Mouse (Mus musculus): ENCODE measurements around the gene Spsb2. TPM values are rescaled to one million over a fixed set of nuclear protein-coding genes. Genes with fewer than 3 reads are reported as not detected.

Gene Spsb2
- polyA plus RNA-seq, 1 experiment, result 0.81 TPM

GRCm38 (mm10) chr6:124770511-124770910 lies 38.0 kb upstream of the Spsb2 start:
- H3K4me3 ChIP-seq (replicated peaks), result no peak overlapping the region
- H3K36me3 ChIP-seq (ENCODE audit: control insufficient read depth), result no peaks in the 10 kb centered on the region
- H3K4me1 ChIP-seq (ENCODE audit: control insufficient read depth), result peaks cover 13% of the 10 kb centered on the region
- peaks cover 3% of the 10 kb centered on the region; the same call in 1 of the 2 replicates for H3K9me3 ChIP-seq (ENCODE audit: control insufficient read depth, low read length)
- no peak for TF ChIP-seq GATA1 (IDR thresholded peaks at IDR 0.05; ENCODE audit: low read length)
- no peak for TF ChIP-seq TAL1 (IDR thresholded peaks at IDR 0.05; ENCODE audit: low read length)
- H3K27me3 ChIP-seq (ENCODE audit: control insufficient read depth), result peaks cover 68% of the 10 kb centered on the region

- H3K27me3 ChIP-seq (ENCODE audit: control insufficient read depth), result peaks cover 40% of the 10 kb centered on the region
- TF ChIP-seq GATA1 (IDR thresholded peaks at IDR 0.05; ENCODE audit: low read length) (no peak), TAL1 (IDR thresholded peaks at IDR 0.05; ENCODE audit: low read length) (no peak)
- peaks cover 2% of the 10 kb centered on the region for H3K4me1 ChIP-seq (ENCODE audit: control insufficient read depth)
- H3K9me3 ChIP-seq (ENCODE audit: control insufficient read depth, low read length), result no peaks in the 10 kb centered on the region
- no peaks in the 10 kb centered on the region for H3K36me3 ChIP-seq (ENCODE audit: control insufficient read depth)
- H3K4me3 ChIP-seq (replicated peaks), result no peak within 1 kb of the TSS
These were observed 29.1 kb upstream of the Spsb2 start, which contains the start of gene Lrrc23 for GRCm38 (mm10) chr6:124779222-124779983. Lrrc23 (minus strand) TSS chr6:124779727.

GRCm38 (mm10) chr6:124779984-124780416 lies 28.5 kb upstream of the Spsb2 start:
- no peaks in the 10 kb centered on the region for H3K9me3 ChIP-seq (ENCODE audit: control insufficient read depth, low read length)
- H3K36me3 ChIP-seq (ENCODE audit: control insufficient read depth), result no peaks in the 10 kb centered on the region
- H3K27me3 ChIP-seq (ENCODE audit: control insufficient read depth), result peaks cover 40% of the 10 kb centered on the region
- H3K4me1 ChIP-seq (ENCODE audit: control insufficient read depth), result peaks cover 2% of the 10 kb centered on the region
- no peak overlapping the region for H3K4me3 ChIP-seq (replicated peaks)
- no peak for TF ChIP-seq GATA1 (IDR thresholded peaks at IDR 0.05; ENCODE audit: low read length)
- TF ChIP-seq TAL1 (IDR thresholded peaks at IDR 0.05; ENCODE audit: low read length), result no peak

- TF ChIP-seq TAL1 (IDR thresholded peaks at IDR 0.05; ENCODE audit: low read length), result no peak
- TF ChIP-seq GATA1 (IDR thresholded peaks at IDR 0.05; ENCODE audit: low read length), result no peak
- peaks cover 40% of the 10 kb centered on the region for H3K27me3 ChIP-seq (ENCODE audit: control insufficient read depth)
- peaks cover 2% of the 10 kb centered on the region for H3K4me1 ChIP-seq (ENCODE audit: control insufficient read depth)
- no peaks in the 10 kb centered on the region for H3K36me3 ChIP-seq (ENCODE audit: control insufficient read depth)
- H3K9me3 ChIP-seq (ENCODE audit: control insufficient read depth, low read length), result no peaks in the 10 kb centered on the region
- no peak overlapping the region for H3K4me3 ChIP-seq (replicated peaks)
These were observed 27.5 kb upstream of the Spsb2 start for GRCm38 (mm10) chr6:124780917-124781316.

GRCm38 (mm10) chr6:124782436-124782835 lies 26.0 kb upstream of the Spsb2 start:
- H3K4me3 ChIP-seq (replicated peaks), result no peak overlapping the region
- H3K4me1 ChIP-seq (ENCODE audit: control insufficient read depth), result peaks cover 2% of the 10 kb centered on the region
- TF ChIP-seq TAL1 (IDR thresholded peaks at IDR 0.05; ENCODE audit: low read length) (no peak), GATA1 (IDR thresholded peaks at IDR 0.05; ENCODE audit: low read length) (no peak)
- no peaks in the 10 kb centered on the region for H3K9me3 ChIP-seq (ENCODE audit: control insufficient read depth, low read length)
- H3K27me3 ChIP-seq (ENCODE audit: control insufficient read depth), result peaks cover 40% of the 10 kb centered on the region
- no peaks in the 10 kb centered on the region for H3K36me3 ChIP-seq (ENCODE audit: control insufficient read depth)

- H3K36me3 ChIP-seq (ENCODE audit: control insufficient read depth), result no peaks in the 10 kb centered on the region
- no peaks in the 10 kb centered on the region for H3K4me1 ChIP-seq (ENCODE audit: control insufficient read depth)
- H3K9me3 ChIP-seq (ENCODE audit: control insufficient read depth, low read length), result no peaks in the 10 kb centered on the region
- TF ChIP-seq TAL1 (IDR thresholded peaks at IDR 0.05; ENCODE audit: low read length) (no peak), GATA1 (IDR thresholded peaks at IDR 0.05; ENCODE audit: low read length) (no peak)
- no peaks in the 10 kb centered on the region; the same call in 1 of the 2 replicates for H3K27me3 ChIP-seq (ENCODE audit: control insufficient read depth)
- no peak overlapping the region for H3K4me3 ChIP-seq (replicated peaks)
These were observed 21.6 kb upstream of the Spsb2 start for GRCm38 (mm10) chr6:124786756-124787420.

GRCm38 (mm10) chr6:124787722-124788121 lies 20.7 kb upstream of the Spsb2 start:
- Histone ChIP-seq H3K4me3 (replicated peaks) (no peak overlapping the region), H3K27me3 (ENCODE audit: control insufficient read depth) (no peaks in the 10 kb centered on the region; the same call in 1 of the 2 replicates), H3K4me1 (ENCODE audit: control insufficient read depth) (no peaks in the 10 kb centered on the region), H3K36me3 (ENCODE audit: control insufficient read depth) (no peaks in the 10 kb centered on the region), H3K9me3 (ENCODE audit: control insufficient read depth, low read length) (no peaks in the 10 kb centered on the region)
- TF ChIP-seq GATA1 (IDR thresholded peaks at IDR 0.05; ENCODE audit: low read length) (no peak), TAL1 (IDR thresholded peaks at IDR 0.05; ENCODE audit: low read length) (no peak)

GRCm38 (mm10) chr6:124789519-124789918 lies 18.9 kb upstream of the Spsb2 start:
- H3K9me3 ChIP-seq (ENCODE audit: control insufficient read depth, low read length), result no peaks in the 10 kb centered on the region
- no peaks in the 10 kb centered on the region for H3K36me3 ChIP-seq (ENCODE audit: control insufficient read depth)
- TF ChIP-seq GATA1 (IDR thresholded peaks at IDR 0.05; ENCODE audit: low read length) (no peak), TAL1 (IDR thresholded peaks at IDR 0.05; ENCODE audit: low read length) (no peak)
- no peaks in the 10 kb centered on the region for H3K4me1 ChIP-seq (ENCODE audit: control insufficient read depth)
- no peaks in the 10 kb centered on the region; the same call in 1 of the 2 replicates for H3K27me3 ChIP-seq (ENCODE audit: control insufficient read depth)
- H3K4me3 ChIP-seq (replicated peaks), result no peak overlapping the region

- no peaks in the 10 kb centered on the region for H3K36me3 ChIP-seq (ENCODE audit: control insufficient read depth)
- no peak overlapping the region for H3K4me3 ChIP-seq (replicated peaks)
- no peaks in the 10 kb centered on the region for H3K4me1 ChIP-seq (ENCODE audit: control insufficient read depth)
- H3K9me3 ChIP-seq (ENCODE audit: control insufficient read depth, low read length), result no peaks in the 10 kb centered on the region
- no peaks in the 10 kb centered on the region; the same call in 1 of the 2 replicates for H3K27me3 ChIP-seq (ENCODE audit: control insufficient read depth)
- no peak for TF ChIP-seq GATA1 (IDR thresholded peaks at IDR 0.05; ENCODE audit: low read length)
- TF ChIP-seq TAL1 (IDR thresholded peaks at IDR 0.05; ENCODE audit: low read length), result no peak
These were observed 18.3 kb upstream of the Spsb2 start for GRCm38 (mm10) chr6:124790121-124790520.
